Mouse (Mus musculus) lung, embryonic 14.5 days (tissue): Measurements from ENCODE around the gene Gnb5. TPM values are rescaled to one million over a fixed set of nuclear protein-coding genes. Genes with fewer than 3 reads are reported as not detected.

Experiments used
- ATAC-seq: fragments of 200-750 bp; cut with Nextera tagmentation; 2 replicates; pipeline ENCODE4 v1.8.0; 2017; ENCODE audit warnings: mild to moderate bottlenecking, moderate TSS enrichment, moderate library complexity; ENCODE audit not compliant: insufficient read depth
- DNase-seq: peaks from one replicate; pipeline ENCODE4 v3.0.0-alpha.2; 2015
- H3K27ac ChIP-seq: fragments of 300-500 bp; sonication (generic); 2 replicates; pipeline ENCODE4 v1.5.1; 2014; ENCODE audit warnings: low read depth, mild to moderate bottlenecking, moderate library complexity
- H3K27me3 ChIP-seq: fragments of 300-500 bp; sonication (generic); 2 replicates; pipeline ENCODE4 v1.6.1; 2014; ENCODE audit warnings: low read length, control low read depth; ENCODE audit not compliant: insufficient read depth
- H3K36me3 ChIP-seq: fragments of 300-500 bp; sonication (generic); 2 replicates; pipeline ENCODE4 v1.6.1; 2014; ENCODE audit warnings: control low read depth; ENCODE audit not compliant: insufficient read depth
- H3K4me1 ChIP-seq: fragments of 300-500 bp; sonication (generic); 2 replicates; pipeline ENCODE4 v1.6.1; 2014; ENCODE audit warnings: antibody characterized with exemption, control low read depth; ENCODE audit not compliant: insufficient read depth
- H3K4me2 ChIP-seq: fragments of 300-500 bp; sonication (generic); 2 replicates; pipeline ENCODE4 v1.6.1; 2014; ENCODE audit warnings: mild to moderate bottlenecking
- H3K4me3 ChIP-seq: fragments of 300-500 bp; sonication (generic); 2 replicates; pipeline ENCODE4 v1.5.1; 2014; ENCODE audit warnings: low read depth, low read length
- H3K9ac ChIP-seq: fragments of 300-500 bp; sonication (generic); 2 replicates; pipeline ENCODE4 v1.6.1; 2014
- H3K9me3 ChIP-seq: fragments of 300-500 bp; sonication (generic); 2 replicates; pipeline ENCODE4 v1.6.1; 2016; ENCODE audit warnings: low read depth, low read length, control low read depth
- CTCF ChIP-seq: IDR thresholded peaks from 2 replicates; pipeline ENCODE4 v1.5.1; 2016; ENCODE audit warnings: antibody characterized with exemption, low read depth
- WGBS: fragments of 180-500 bp; shearing (Covaris S2); extraction: QIAGEN DNeasy Blood & Tissue Kit; methylation state at CpG from one replicate; pipeline ENCODE4 v1.1.7; 2014; 5-methylcytosine and 5-hydroxymethylcytosine counted together
- polyA plus RNA-seq: library from polyadenylated mRNA; unstranded; fragments of >200 nt; fragmentation: Nextera tagmentation; extraction: Ambion mirVana; gene quantifications from 2 replicates; pipeline ENCODE4 v1.2.1, GENCODE M21; 2014

The Gnb5 gene
- polyA plus RNA-seq, 1 experiment from 2014 or later: 17.9 TPM

GRCm38 (mm10) chr9:75304286-75304685 lies 1.8 kb upstream of the Gnb5 start:
- peaks cover 10% of the 10 kb centered on the region; the same call in 1 of the 2 replicates for H3K36me3 ChIP-seq
- H3K9me3 ChIP-seq: no peaks in the 10 kb centered on the region
- DNase-seq (no peak), ATAC-seq (no peak)
- WGBS: 40% methylated on average over 7 of the region's 7 CpGs
- no peaks in the 10 kb centered on the region for H3K27me3 ChIP-seq
- TF ChIP-seq CTCF: no peak
- no peaks in the 10 kb centered on the region for H3K4me1 ChIP-seq
- H3K27ac ChIP-seq: no peak overlapping the region
- no peak overlapping the region for H3K9ac ChIP-seq
- no peak overlapping the region for H3K4me3 ChIP-seq
- no peak overlapping the region for H3K4me2 ChIP-seq

DNA sequence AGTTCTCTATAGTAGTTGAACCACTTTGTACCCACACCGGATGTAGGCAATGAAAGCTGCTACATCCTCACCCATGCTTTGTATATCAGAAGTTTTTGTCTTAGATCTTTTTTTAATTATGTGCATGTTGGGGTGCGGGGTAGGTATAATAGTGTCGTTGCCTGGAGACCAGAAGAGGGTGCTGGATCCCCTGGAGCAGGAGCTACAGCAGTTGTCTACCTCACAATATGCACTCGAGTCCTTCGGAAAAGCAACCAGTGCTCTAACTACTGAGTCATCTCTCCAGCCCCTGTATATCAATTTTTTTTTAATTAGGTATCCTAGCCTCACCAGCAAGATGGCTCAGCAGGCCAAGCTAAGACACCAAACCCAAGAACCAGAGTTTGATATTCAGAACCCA lies 927 bp downstream of the Gnb5 start:
- Histone ChIP-seq H3K27me3 (no peaks in the 10 kb centered on the region), H3K9me3 (no peaks in the 10 kb centered on the region), H3K36me3 (peaks cover 5% of the 10 kb centered on the region; the same call in 1 of the 2 replicates), H3K4me3 (no peak overlapping the region), H3K27ac (no peak overlapping the region), H3K4me2 (no peak overlapping the region), H3K4me1 (no peaks in the 10 kb centered on the region), H3K9ac (no peak overlapping the region)
- no peak for TF ChIP-seq CTCF
- DNase-seq (no peak), ATAC-seq (no peak)
- WGBS: 80% methylated on average over 5 of the region's 5 CpGs

GRCm38 (mm10) chr9:75308621-75309020 lies 2.5 kb downstream of the Gnb5 start:
- Histone ChIP-seq H3K9me3 (no peaks in the 10 kb centered on the region), H3K4me1 (no peaks in the 10 kb centered on the region), H3K36me3 (0 out of 2 replicates have a peak, but pooled peaks cover 4% of the 10 kb centered on the region), H3K27me3 (no peaks in the 10 kb centered on the region), H3K27ac (no peak overlapping the region), H3K4me2 (no peak overlapping the region), H3K4me3 (no peak overlapping the region), H3K9ac (no peak overlapping the region)
- DNase-seq (no peak), ATAC-seq (no peak)
- TF ChIP-seq CTCF: no peak
- WGBS: 55% methylated on average over 5 of the region's 5 CpGs

- peak; percentile 86 for TF ChIP-seq CTCF
- peak; percentile 90 for DNase-seq
- no peak overlapping the region for H3K4me3 ChIP-seq
- H3K27me3 ChIP-seq: no peaks in the 10 kb centered on the region
- no peak overlapping the region for H3K4me2 ChIP-seq
- ATAC-seq: no peak
- no peaks in the 10 kb centered on the region for H3K4me1 ChIP-seq
- no peaks in the 10 kb centered on the region for H3K36me3 ChIP-seq
- H3K9me3 ChIP-seq: no peaks in the 10 kb centered on the region
- H3K27ac ChIP-seq: no peak overlapping the region
- no peak overlapping the region for H3K9ac ChIP-seq
- WGBS: 16% methylated on average over 4 of the region's 4 CpGs
Measured at GRCm38 (mm10) chr9:75312008-75312407, 5.9 kb downstream of the Gnb5 start.

DNA sequence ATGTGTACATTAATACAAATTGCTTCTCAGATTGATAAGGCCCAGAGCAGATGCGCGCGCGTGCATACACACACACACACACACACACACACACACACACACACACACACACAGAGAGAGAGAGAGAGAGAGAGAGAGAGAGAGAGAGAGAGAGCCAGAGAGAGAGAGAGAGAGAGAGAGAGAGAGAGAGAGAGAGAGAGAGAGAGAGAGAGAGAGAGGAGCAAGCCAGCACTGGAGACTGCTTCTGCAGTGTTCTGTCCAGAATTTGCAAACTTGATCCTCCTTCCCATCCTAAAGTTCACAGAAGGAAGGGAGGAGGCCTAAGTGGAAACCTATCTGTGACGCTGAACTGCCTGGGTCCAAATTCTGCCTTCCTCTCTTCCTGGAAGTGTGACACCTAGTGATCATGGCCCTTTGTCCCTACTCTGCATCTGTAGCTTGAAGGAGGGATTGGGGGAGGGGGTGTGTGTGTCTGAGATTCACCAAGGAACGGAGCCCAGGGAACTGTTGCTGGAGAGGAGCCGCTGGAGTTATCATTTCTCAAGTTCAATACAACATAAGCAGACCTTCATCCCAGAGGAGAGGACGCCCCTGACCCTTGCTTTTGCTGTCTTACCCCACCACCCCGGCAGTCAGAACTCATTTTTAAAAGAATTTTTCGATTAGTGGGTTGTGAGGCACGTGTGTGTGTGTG lies 7.2 kb downstream of the Gnb5 start:
- Histone ChIP-seq H3K4me2 (peak overlapping the region; percentile 88), H3K27me3 (no peaks in the 10 kb centered on the region), H3K4me1 (no peaks in the 10 kb centered on the region), H3K9me3 (no peaks in the 10 kb centered on the region), H3K4me3 (peak overlapping the region; percentile 65), H3K36me3 (no peaks in the 10 kb centered on the region), H3K9ac (peak overlapping the region; percentile 64; the same call in 1 of the 2 replicates), H3K27ac (peak overlapping the region; percentile 77; the same call in 1 of the 2 replicates)
- DNase-seq: peak; percentile 28
- 35% methylated on average over 11 of the region's 11 CpGs for WGBS
- peak; percentile 26 for ATAC-seq
- no peak for TF ChIP-seq CTCF

- Histone ChIP-seq H3K4me2 (peak overlapping the region; percentile 88), H3K9ac (peak overlapping the region; percentile 64), H3K9me3 (no peaks in the 10 kb centered on the region), H3K4me1 (no peaks in the 10 kb centered on the region), H3K36me3 (no peaks in the 10 kb centered on the region), H3K27me3 (no peaks in the 10 kb centered on the region), H3K27ac (peak overlapping the region; percentile 77), H3K4me3 (peak overlapping the region; percentile 65)
- DNase-seq: peak; percentile 84
- 0 out of 2 replicates have a peak, but pooled peaks have one; percentile 24 for TF ChIP-seq CTCF
- peak; percentile 89 for ATAC-seq
- WGBS: 1% methylated on average over 52 of the region's 52 CpGs
Measured at GRCm38 (mm10) chr9:75313832-75314516, 7.9 kb downstream of the Gnb5 start.

DNA sequence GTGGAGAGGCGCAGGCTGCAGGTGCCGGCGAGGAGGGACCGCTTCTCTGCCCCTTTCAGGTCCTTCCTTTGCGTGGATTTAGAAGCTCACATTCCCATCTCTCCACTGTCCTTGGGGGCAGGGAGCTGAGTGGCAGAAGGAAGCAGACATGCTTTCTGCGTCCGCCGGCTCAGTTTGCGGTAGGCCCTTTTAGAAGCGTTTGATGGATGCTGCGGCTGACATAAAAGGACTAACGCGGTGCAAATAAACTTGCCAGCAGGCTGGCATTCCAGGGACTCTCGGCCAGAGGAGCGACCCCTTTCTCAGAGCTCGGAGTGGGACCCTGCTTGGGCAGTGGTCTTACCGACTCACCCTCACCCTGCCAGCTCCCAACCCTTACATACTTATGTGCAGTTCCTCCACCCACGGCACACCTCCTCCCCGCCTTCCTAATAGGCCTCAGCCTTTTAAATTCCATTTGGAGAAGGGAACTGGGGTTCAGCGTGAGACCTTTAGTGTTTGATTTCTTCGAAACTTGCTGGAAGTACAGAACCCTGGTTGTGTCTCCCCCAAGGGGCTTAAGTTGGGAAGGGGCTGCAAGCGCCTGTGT lies 8.5 kb downstream of the Gnb5 start:
- no peaks in the 10 kb centered on the region for H3K36me3 ChIP-seq
- peak overlapping the region; percentile 88 for H3K4me2 ChIP-seq
- no peaks in the 10 kb centered on the region for H3K27me3 ChIP-seq
- peak overlapping the region; percentile 65 for H3K4me3 ChIP-seq
- no peaks in the 10 kb centered on the region for H3K9me3 ChIP-seq
- TF ChIP-seq CTCF: no peak; the same call in 1 of the 2 replicates
- 4% methylated on average over 22 of the region's 22 CpGs for WGBS
- DNase-seq (peak; percentile 29), ATAC-seq (peak; percentile 19; the same call in 1 of the 2 replicates)
- H3K4me1 ChIP-seq: no peaks in the 10 kb centered on the region
- peak overlapping the region; percentile 64 for H3K9ac ChIP-seq
- H3K27ac ChIP-seq: peak overlapping the region; percentile 77
